Mouse (Mus musculus) macrophage (primary cell): ENCODE measurements around the gene Etnk2. TPM values are rescaled to one million over a fixed set of nuclear protein-coding genes. Genes with fewer than 3 reads are reported as not detected.

Experiments
- H3K27ac ChIP-seq: fragments of 350-480 bp; formaldehyde crosslinking; 2 replicates; pipeline ENCODE4 v1.9.0; 2021
- H3K36me3 ChIP-seq: fragments of 350-480 bp; formaldehyde crosslinking; 2 replicates; pipeline ENCODE4 v1.9.0; 2021; ENCODE audit errors: inconsistent target
- H3K4me3 ChIP-seq: fragments of 350-480 bp; formaldehyde crosslinking; 2 replicates; pipeline ENCODE4 v1.9.0; 2021; ENCODE audit errors: inconsistent target
- H3K79me2 ChIP-seq: fragments of 350-480 bp; formaldehyde crosslinking; 2 replicates; pipeline ENCODE4 v1.9.0; 2021; ENCODE audit errors: inconsistent target
- WGBS: methylation state at CpG from one replicate; pipeline ENCODE4 v1.1.7; 2026; ENCODE audit warnings: inconsistent platforms; ENCODE audit not compliant: missing documents; 5-methylcytosine and 5-hydroxymethylcytosine counted together
- polyA plus RNA-seq: library from polyadenylated mRNA; stranded (reverse); fragments of 250-400 nt; gene quantifications from 3 replicates; pipeline ENCODE4 v1.2.4, GENCODE M21; 2018; ENCODE audit warnings: inconsistent platforms
- total RNA-seq, 78 experiments: library from RNA; depleted of rRNA; stranded (reverse); fragments of 250-400 nt; gene quantifications; 1 replicate in 9 of 78; 2 replicates in 24 of 78; 3 replicates in 43 of 78; 4 replicates in 2 of 78; pipeline ENCODE4 v1.2.4; 2018; ENCODE audit warnings: inconsistent platforms in 56 of 78

The Etnk2 gene
- 1 to 10 TPM in 3 of 26 experiments, under 1 TPM in 5, not detected in 18; 0.31 to 5.2 (median 0.85) TPM for total RNA-seq (2018; cell fraction: chromatin; rRNA removed)
- under 1 TPM in 6 of 26 experiments, not detected in 20; 0.03 to 0.67 (median 0.14) TPM for total RNA-seq (2018; cell fraction: cytosol; rRNA removed)
- 1 to 10 TPM in 1 of 26 experiments, under 1 TPM in 10, not detected in 15; 0.20 to 1.2 (median 0.56) TPM for total RNA-seq (2018; cell fraction: nucleus; rRNA removed)
- not detected in 3 replicates for polyA plus RNA-seq

DNA sequence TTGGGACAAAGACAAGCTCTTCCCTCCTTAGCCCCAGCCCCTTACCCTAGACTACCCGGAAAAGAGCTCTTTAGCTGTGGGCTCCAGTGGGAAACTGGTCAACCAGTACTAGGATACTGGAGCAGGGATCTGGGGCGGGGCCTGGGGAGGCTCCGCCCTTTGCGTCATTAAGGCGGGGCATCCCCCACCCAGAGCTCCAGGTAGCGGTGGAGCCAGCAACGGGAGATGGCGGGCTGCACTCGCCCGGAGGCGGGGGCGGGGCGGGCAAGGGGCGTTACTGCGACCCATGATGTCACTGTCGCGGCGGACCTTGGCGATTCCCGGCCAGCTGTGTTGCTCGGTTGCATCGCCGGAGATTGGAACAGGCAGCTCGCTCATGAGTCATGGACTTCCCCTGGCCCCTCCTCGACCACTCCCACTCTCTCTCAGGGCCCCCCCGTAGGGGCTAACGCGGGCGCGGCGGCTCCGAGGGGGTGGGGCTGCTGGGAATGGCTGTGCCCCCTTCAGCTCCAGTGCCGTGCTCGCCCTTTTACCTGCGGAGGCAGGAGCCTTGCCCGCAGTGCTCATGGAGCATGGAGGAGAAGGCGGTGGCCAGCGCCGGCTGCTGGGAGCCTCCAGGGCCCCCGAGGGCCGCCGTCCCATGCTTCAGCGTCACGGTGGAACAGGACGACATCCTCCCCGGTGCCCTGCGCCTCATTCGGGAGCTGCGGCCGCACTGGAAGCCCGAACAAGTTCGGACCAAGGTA lies at the start of gene Etnk2:
TSS of gene Etnk2 (plus strand) at position 297 of the 746 bp plus-strand sequence.
- 1% methylated on average over 51 of the region's 52 CpGs for WGBS
- H3K79me2 ChIP-seq: no peaks in the 10 kb centered on the region
- H3K27ac ChIP-seq: no peak within 1 kb of the TSS
- no peaks in the 10 kb centered on the region for H3K36me3 ChIP-seq
- H3K4me3 ChIP-seq: no peak within 1 kb of the TSS

DNA sequence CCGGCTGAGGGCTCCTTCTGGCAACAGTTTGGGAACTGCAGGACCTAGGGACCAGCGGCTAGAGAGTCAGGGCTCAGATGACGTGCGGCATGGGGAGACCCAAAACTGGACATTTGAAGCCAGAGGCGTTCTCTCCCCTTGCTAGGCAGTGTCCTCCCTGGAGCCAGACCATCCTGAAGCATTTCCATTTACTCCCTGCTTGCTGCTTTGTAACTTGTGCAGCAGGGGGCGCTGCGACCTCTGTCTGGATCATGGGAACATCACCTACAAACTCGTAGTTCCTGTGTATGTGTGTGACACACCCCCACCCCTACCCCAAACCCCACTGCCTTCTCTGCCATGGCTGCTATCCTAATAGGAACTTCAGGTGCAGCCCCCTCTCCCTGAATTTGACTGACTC lies 49.0 kb upstream of the Etnk2 start:
- H3K27ac ChIP-seq: no peak overlapping the region
- H3K4me3 ChIP-seq: no peak overlapping the region
- H3K36me3 ChIP-seq: no peaks in the 10 kb centered on the region
- H3K79me2 ChIP-seq: no peaks in the 10 kb centered on the region
- WGBS: 30% methylated on average over 8 of the region's 8 CpGs

DNA sequence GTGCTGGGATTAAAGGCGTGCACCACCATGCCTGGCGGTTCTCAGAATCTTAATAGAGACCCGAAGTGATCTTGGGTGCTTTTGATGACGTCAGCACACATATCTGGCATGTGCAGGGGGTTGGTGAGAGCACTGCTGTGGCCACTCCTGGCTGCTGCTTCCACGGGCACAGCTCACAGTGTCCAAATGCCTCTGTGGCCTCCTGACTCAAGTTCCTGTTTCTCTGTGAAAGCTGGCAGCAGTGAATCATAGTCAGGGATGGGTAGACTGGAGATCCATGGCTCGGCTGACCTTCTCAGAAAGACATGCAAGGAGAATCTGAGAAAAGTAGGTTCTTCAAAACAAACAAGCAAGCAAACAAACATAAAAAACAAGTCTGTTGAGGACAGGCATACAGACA lies 47.6 kb upstream of the Etnk2 start:
- 54% methylated on average over 6 of the region's 6 CpGs for WGBS

DNA sequence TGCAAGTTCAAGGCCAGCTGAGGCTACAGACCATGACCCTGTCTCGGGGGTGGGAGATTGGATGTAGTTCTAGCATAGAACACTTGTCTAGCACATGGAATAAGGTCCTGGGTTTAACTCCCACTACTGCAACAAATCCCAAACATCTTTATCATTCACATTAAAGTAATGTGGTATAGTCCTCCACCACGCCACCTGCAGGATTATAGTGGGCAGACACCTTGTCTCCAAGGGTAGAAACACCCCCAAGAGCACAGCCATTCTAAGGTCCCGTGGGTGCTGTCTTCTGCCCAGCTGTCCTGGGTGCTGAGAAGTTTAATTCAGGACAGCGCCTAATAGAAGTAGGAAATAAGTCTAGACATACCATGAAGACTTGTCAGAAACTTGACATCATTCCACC lies 46.8 kb upstream of the Etnk2 start:
- H3K79me2 ChIP-seq: no peaks in the 10 kb centered on the region
- H3K36me3 ChIP-seq: no peaks in the 10 kb centered on the region
- no peak overlapping the region for H3K4me3 ChIP-seq
- 79% methylated on average over 4 of the region's 4 CpGs for WGBS
- H3K27ac ChIP-seq: no peak overlapping the region

More for the DNA sequence above, 47.6 kb upstream of the Etnk2 start:
- H3K27ac ChIP-seq: no peak overlapping the region
- no peak overlapping the region for H3K4me3 ChIP-seq
- H3K36me3 ChIP-seq: no peaks in the 10 kb centered on the region
- no peaks in the 10 kb centered on the region for H3K79me2 ChIP-seq

DNA sequence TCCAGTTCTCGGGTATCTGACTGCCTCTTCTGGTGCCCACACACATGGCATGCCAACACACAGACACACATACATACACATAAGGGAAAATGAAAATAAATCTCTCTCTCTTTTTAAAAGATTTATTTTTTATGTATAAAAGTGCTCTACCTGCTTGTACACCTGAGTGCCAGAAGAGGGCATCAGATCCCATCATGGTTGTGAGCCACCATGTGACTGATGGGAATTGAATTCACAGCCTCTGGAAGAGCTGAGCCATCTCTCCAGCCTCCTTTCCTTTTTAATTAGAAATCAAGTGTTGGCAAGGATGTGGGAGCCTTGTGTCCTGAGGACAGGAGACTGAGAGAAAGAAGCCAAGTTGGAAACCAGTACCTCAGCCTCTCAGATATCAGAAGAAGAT lies 46.2 kb upstream of the Etnk2 start:
- H3K4me3 ChIP-seq: no peak overlapping the region
- H3K27ac ChIP-seq: no peak overlapping the region
- H3K36me3 ChIP-seq: no peaks in the 10 kb centered on the region
- H3K79me2 ChIP-seq: no peaks in the 10 kb centered on the region
- WGBS: 79% methylated on average over 1 of the region's 1 CpGs

DNA sequence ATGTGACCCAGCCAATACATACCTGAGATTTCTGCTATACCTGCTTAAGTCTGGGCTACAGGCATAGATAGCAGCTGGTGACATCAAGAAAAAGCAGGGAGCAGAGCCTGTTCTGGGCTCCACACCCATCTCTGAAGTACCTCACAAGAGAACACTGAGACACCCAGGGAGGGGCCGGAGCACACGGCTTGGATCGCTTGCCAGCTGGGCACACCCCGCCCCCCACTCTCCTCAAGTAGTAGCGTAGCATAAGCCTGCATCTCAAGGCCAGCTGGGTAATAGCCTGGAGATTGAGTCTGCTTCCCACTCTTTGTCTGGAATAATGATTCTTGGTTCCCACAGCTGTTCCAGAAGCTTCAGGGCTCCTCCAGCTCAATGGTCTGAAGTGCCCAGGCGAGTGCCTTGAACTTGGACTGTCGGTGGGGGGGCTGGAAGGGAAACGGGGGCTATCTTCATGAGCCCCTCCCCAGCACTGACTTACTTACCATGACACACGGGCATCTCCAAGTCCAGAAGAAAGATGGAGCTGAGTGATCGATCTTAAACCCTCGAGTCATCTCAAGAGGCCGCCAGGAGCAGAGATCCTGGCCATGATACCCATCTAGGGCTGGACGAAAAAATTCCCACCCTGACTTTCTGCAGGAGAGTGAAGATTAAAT lies 42.0 kb upstream of the Etnk2 start, which contains the start of gene Kiss1:
TSS of gene Kiss1 (plus strand) at position 609 of the 659 bp plus-strand sequence.
- Histone ChIP-seq H3K4me3 (no peak within 1 kb of the TSS), H3K27ac (no peak within 1 kb of the TSS), H3K79me2 (no peaks in the 10 kb centered on the region), H3K36me3 (no peaks in the 10 kb centered on the region)
- 87% methylated on average over 13 of the region's 13 CpGs for WGBS

DNA sequence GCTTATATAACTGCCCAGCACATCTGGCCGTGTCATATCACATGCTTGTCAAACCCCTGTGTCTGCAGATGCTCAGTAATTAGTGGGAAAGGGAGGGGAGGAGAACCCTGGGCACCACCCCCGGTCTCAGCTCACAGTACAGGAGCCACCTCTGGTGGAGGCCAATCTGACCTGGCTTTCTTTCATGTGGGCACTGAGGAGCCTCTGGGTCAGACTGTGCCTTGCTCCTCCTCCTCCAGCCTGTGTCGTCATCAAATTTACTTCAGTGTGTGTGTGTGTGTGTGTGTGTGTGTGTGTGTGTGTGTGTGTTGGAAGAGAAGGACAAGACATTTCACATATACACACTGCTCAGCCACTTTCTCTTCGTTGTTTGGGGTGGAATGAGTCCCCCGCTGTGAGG lies 40.0 kb upstream of the Etnk2 start:
- H3K79me2 ChIP-seq: no peaks in the 10 kb centered on the region
- H3K36me3 ChIP-seq: no peaks in the 10 kb centered on the region
- no peak overlapping the region for H3K27ac ChIP-seq
- 59% methylated on average over 5 of the region's 5 CpGs for WGBS
- H3K4me3 ChIP-seq: no peak overlapping the region

DNA sequence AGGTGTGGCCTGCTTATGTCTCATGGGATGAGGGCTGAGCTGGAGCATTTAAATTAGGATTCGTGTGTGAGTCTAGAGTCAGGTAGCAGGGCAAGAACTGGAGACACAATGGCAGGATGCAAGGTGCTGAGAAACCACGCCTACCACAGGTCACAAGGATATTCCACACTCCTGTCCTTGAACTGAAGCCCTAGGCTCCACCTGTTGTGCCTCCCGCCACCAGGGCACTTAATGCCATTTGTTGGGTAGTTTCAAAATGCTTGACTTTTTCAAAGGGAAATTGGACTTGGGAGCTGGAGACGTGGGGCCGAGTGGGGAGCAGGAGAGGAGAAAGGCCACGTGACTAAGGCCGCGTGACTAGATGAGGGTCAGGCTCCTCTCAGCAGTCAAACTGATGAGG lies 37.4 kb upstream of the Etnk2 start:
- Histone ChIP-seq H3K36me3 (no peaks in the 10 kb centered on the region), H3K27ac (no peak overlapping the region), H3K4me3 (no peak overlapping the region), H3K79me2 (no peaks in the 10 kb centered on the region)
- whole genome bisulfite sequencing: 89% methylated on average over 8 of the region's 8 CpGs

DNA sequence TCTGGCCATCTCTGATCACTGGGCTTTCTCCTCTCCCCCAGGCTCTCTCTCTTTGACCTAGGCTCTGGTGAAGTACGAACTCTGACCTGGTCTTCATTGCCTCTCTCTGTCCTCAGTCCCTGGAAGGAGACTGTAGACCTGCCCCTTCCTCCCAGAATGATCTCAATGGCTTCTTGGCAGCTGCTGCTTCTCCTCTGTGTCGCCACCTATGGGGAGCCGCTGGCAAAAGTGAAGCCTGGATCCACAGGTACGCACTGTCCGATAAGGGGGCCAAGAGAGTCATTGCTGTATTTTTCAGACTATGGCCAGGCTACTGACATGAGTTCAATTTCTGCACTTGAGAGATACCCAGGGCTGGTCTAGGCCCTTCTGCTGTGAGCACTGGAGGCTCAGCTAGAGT lies 36.3 kb upstream of the Etnk2 start:
- WGBS: 66% methylated on average over 5 of the region's 5 CpGs
- Histone ChIP-seq H3K4me3 (no peak overlapping the region), H3K36me3 (no peaks in the 10 kb centered on the region), H3K79me2 (no peaks in the 10 kb centered on the region), H3K27ac (no peak overlapping the region)

DNA sequence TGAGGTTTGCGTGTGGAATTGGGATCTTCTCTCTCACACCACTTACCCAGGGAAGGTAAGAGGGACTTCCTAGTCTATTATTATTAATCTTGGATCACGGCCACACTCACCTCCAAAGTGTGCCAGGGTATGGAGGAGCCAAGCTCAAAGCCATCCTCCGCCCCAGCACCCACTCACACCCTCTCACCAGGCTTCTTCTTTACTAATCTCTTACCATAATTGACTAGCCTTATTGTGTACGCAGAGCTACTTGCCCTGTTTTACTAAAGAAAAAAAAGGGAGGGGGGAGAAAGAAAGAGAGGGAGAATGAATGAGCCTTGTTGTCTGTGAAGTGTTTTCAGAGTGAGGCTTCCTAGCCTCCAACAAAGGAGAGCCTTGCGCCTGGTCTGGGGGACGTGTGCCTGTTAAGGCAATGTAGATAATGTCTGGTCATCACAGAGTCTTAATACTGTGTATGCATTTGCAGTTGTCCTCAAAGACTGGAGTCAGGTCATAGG lies 35.0 kb upstream of the Etnk2 start:
- 92% methylated on average over 5 of the region's 6 CpGs for WGBS

DNA sequence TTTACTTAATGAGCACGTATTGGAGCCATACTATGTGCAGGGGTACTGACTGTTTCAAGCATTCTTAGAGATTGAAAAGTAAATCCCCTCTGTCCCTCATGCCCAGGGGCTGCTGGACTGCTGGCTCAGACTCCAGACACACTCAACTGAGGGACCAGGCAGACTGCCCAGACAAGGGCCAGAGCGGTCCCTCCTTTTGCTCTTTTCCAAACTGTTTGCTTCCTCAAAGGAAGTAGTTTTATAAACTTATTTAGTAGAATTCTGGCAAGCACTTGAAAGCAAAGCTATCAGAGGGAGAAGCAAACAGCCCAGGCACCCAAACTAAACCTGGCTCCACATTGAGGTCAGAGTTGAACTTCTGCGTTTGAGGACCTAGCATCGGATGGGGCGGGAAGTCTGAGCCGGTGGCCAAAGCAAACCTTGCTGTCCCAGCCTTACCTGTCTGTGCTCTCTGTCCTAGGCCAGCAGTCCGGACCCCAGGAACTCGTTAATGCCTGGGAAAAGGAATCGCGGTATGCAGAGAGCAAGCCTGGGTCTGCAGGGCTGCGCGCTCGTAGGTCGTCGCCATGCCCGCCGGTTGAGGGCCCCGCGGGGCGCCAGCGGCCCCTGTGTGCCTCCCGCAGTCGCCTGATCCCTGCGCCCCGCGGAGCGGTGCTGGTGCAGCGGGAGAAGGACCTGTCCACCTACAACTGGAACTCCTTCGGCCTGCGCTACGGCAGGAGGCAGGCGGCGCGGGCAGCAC lies 34.3 kb upstream of the Etnk2 start:
- Histone ChIP-seq H3K36me3 (no peaks in the 10 kb centered on the region), H3K79me2 (no peaks in the 10 kb centered on the region), H3K27ac (no peak overlapping the region), H3K4me3 (no peak overlapping the region)
- 18% methylated on average over 27 of the region's 34 CpGs for WGBS

More for the DNA sequence above, 35.0 kb upstream of the Etnk2 start:
- Histone ChIP-seq H3K4me3 (no peak overlapping the region), H3K36me3 (no peaks in the 10 kb centered on the region), H3K79me2 (no peaks in the 10 kb centered on the region), H3K27ac (no peak overlapping the region)

DNA sequence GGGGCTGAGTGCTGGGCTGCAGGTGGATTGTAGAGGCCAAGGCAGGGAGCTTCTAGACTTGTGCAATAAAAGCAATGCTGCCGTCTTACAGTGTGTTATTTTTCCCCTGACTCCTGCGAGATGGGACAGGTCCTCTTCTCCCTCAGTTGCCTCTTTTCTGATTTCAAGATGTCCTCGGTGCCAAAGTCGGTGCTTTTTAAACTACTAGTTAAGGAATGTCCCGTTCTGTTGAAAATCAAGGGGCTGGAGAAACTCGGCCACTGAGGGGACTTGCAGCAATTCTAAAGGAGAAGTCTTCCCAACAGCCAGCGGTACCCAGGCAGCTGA lies 33.8 kb upstream of the Etnk2 start:
- H3K4me3 ChIP-seq: no peak overlapping the region
- no peaks in the 10 kb centered on the region for H3K36me3 ChIP-seq
- 25% methylated on average over 7 of the region's 7 CpGs for WGBS
- no peak overlapping the region for H3K27ac ChIP-seq
- H3K79me2 ChIP-seq: no peaks in the 10 kb centered on the region

DNA sequence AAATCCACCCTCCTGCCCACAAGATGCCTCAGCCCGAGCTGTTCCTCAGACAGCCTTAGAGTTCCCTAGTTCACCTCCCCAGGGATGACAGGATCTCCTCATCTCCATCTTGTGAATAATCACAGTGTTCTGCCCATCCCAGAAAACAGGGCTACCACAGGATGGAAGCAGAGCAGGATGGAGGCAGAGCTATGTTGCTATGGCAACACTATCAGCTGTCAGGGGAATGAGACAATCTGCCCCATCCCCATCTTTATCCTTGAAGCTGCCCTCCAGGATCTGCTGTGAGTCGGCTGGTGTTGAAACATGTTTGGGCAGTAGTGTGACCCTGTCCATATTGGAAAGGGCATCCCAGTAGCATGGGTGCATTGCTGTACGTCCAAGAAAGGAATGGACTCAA lies 32.2 kb upstream of the Etnk2 start:
- Histone ChIP-seq H3K36me3 (no peaks in the 10 kb centered on the region), H3K79me2 (no peaks in the 10 kb centered on the region), H3K27ac (no peak overlapping the region), H3K4me3 (no peak overlapping the region)
- WGBS: 76% methylated on average over 3 of the region's 3 CpGs

DNA sequence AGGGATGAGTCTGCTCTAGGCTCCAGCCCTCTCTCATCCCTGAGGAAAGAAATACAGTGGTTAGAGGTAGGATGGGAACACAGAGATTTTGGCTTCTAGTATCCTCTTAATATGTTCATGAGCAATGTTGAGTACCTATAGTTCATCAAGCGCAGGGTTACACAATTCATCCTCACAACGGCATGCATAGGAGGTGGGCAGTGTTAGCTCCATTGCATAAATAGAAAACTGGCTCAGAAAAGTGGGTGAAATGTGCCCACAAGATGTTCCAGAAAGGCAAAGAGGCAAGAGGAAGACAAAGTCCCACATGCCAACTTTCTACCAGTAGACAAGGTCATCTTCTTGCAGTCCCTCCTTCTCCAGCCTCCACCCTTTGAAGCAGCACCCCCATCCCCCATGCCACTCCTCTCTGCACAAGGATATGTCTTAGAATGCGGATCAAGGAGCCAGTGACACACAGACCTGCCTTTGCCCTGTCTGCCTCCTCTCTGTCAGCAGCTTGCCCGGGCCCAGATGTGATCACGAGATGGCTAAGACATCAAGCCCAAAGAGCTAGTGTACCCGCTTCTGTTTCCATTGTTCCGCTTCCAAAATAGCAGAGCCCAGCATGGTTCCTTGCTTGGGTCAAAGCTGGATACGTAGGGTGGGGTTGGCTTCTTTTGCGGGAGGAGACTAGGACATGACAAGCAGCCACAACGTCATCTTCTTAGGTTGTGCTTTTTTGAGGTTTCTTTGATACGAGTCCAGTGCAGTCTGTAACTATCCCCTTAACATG lies 30.5 kb upstream of the Etnk2 start:
- no peak overlapping the region for H3K27ac ChIP-seq
- H3K4me3 ChIP-seq: no peak overlapping the region
- H3K79me2 ChIP-seq: no peaks in the 10 kb centered on the region
- WGBS: 92% methylated on average over 11 of the region's 11 CpGs
- H3K36me3 ChIP-seq: no peaks in the 10 kb centered on the region
